Mouse (Mus musculus): ENCODE measurements around the gene Wnt5b.

Gene Wnt5b

GRCm38 (mm10) chr6:119543803-119544517, at the start of gene Wnt5b:
Wnt5b (minus strand) TSS chr6:119544347.
- DNase-seq, result peak; percentile 55 to 65

DNA sequence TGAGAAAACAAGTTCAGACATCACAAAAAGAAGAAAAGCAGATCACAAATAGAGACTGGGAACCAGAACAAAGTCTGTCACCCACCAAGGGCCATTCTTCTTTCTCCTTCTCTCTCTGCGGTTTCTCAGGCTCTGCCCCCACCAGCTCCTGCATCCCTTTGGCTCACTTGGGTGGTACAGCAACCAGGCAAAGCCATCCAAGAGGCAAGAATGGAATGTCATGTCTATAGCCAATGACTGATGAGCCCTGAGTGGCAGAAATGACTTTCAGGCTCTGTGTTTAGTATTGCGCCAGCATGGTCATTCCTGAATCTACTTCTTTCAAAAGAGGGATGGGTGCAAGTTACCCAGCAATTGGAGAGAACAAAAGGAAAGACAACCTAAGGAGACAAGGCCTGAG, 46.7 kb upstream of the Wnt5b start:
- DNase-seq, result no peak

- no peak for DNase-seq
Measured at GRCm38 (mm10) chr6:119587897-119588296, 43.8 kb upstream of the Wnt5b start.

DNA sequence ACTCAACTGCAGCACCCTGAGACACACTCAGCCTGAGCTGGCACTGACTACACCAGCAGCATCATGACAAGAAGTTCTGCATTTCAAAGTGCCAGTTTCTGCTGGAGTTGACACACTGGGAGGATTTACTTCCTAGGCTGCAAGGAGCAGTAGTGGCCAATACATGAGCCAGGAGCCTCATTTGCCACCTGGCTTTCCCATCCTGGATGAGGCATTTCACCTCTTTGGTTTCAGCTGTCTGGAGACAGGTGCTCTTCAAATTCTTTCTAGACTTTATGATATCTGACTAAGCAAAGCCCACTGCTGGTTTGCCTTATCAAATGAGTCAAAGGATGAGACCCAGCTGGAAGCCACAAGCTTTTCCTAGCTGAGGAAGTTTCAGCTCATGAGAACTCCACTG, 43.3 kb upstream of the Wnt5b start:
- no peak for DNase-seq

DNA sequence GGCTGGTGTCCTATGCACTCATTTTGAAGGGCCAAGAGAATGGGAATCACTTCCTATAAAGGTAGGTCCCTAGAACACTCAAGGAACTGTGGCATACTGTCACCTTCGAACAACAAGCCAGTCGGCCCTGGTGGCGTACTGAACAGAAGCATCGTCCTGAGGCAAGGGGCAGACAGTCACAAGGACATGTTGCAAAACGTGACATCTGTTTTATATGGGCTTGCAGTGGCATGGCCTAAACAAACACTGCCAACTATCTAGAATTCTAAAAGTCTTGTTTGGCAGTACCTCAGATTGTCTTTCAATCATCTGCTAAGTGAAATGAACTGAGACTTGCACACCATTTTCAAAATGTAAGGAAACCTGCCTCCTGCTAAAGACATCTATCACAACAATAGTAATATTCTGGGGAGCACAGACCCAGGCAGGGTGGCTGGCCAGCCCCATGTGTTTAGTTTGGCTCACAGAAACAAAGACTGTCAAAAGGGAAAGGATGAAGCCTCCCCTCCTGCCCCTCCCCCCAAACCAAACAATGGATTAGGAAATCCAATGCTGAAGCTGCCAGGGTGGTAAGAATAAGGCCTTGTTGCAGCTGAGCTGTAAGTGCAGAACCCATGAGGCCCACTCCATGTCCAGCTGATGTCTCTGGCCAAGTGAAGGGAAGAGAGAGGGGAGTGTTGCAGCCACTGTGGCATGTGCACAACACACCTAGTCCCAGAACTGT, 41.7 kb upstream of the Wnt5b start:
- DNase-seq, result peak in 1 of 2 experiments; percentile 35

DNA sequence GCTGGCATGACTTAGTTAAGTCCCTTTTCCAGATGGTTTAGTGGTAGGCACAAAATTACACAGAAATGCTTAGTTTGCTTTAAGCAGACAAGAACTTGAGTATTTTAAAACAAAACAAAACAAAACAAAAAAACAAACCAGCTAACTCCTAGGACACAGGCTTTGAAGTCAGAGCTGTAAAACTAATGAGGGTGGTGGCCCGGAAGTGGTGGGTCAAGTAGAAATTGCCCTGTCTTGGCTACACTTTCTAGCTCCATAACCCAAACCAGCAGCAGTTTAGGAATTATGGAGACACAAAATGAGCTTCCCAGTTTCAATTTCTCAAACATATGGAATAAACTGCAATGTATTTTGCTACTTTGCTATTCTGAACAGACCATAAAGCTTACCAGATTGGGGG, 39.9 kb upstream of the Wnt5b start:
- peak in 1 of 2 experiments; percentile 56 for DNase-seq

GRCm38 (mm10) chr6:119583165-119583564, 39.0 kb upstream of the Wnt5b start:
- no peak for DNase-seq

DNA sequence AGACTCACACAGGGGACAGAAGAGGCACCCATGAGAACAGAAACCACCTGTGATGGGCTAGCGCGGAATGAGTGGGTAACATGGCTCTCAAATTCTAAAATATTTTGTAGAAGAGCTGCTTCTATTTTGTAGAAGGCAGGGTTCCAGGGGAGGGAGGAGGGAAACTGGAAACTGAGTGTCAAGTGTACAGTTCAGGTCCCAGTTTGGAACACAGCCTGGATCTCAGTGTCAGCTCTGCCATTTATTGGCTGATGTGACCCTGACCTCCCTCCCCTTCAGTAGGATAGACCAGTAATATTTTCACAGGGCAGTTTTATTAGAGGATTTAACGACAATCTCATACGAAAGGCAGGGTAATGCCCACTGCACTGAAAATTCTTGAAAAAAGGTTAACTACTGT, 32.6 kb upstream of the Wnt5b start:
- DNase-seq, result no peak

GRCm38 (mm10) chr6:119575331-119575730, 31.2 kb upstream of the Wnt5b start:
- no peak for DNase-seq

DNA sequence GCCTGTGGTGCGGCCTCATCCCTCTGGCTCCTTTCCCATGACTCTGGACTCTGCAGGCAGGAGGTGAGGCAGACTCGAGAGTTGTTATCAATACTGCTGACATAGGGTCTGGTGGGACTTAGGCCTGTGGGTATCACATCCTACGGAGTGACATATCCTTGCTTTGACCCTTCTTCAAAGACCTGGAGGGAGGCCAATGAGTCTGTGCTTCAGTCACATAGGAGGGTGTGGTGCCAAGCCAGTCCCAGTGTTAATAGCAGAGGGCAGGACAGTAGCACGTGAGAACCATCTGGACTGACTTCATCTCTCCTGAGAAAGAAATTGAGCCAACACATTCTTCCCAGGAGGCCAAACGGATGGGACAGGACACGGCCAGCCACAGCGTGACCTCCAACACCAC, 28.1 kb upstream of the Wnt5b start:
- DNase-seq, result no peak

DNA sequence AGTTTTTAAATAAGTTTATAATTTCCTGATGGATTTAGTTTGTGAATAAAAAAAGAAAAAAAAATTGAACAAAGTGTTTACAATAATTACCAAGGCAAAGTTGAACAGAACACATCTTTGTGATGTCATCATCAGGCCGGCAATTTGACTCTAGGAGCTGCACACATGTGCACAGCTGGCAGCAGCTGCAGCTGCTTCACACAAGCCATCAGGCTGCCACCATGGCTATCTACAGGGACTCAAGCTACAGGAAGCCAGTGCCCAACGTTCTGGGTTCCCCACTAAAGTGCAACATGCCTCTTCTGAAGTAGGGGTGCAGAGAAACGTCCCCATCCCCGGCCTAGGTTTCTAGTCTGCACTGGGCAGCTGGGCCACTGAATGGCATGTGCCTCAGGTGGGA, 26.6 kb upstream of the Wnt5b start:
- DNase-seq, result no peak

- no peak for DNase-seq
Measured at GRCm38 (mm10) chr6:119568339-119568738, 24.2 kb upstream of the Wnt5b start.

- peak; percentile 52 to 73 for DNase-seq
Measured at GRCm38 (mm10) chr6:119565451-119566379, 21.6 kb upstream of the Wnt5b start.

- DNase-seq, result peak; percentile 56 to 72
Measured at GRCm38 (mm10) chr6:119562558-119562957, 18.4 kb upstream of the Wnt5b start.

DNA sequence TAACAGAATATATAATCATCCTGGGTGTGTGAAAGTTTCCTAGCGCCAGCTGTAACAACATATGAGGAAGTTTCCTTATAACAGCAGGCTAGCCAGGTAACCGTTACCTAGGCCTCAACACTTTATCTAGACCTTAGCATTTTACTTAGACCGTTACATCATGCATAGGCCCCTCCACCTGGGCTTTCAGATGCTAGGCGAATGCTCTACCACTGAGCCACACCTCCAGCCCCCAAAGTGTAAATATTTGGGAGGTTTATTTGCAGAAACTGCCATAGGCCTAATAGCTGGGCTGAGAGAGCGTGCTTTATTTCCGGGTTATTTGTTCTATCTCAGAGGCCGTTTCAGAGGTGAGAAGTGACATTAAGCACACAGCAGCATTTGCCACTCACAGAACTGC, 14.7 kb upstream of the Wnt5b start:
- DNase-seq, result no peak

- no peak for DNase-seq
Measured at GRCm38 (mm10) chr6:119554439-119554838, 10.3 kb upstream of the Wnt5b start.

- DNase-seq, result peak; percentile 44 to 61
Measured at GRCm38 (mm10) chr6:119544518-119544864, 344 bp upstream of the Wnt5b start.

DNA sequence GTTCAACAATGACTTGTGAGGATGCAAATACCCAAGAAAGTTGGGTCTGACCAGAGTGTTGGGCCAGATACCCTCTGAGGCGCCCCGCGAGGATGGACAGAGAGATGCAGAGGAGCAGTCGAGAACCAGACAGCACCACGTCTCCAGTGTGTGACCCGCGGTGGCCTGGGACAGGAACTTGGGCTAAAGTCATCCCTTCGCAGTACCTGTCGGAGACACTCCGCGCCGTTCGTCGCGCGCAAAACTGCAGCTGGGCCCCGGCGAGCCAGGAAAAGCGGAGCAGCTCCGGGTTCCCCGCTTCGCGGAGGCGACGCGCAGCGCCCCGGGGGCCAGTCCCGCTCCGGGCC, 718 bp downstream of the Wnt5b start:
- DNase-seq, result peak; percentile 61 to 71

GRCm38 (mm10) chr6:119535867-119536266, 8.3 kb downstream of the Wnt5b start:
- no peak for DNase-seq

DNA sequence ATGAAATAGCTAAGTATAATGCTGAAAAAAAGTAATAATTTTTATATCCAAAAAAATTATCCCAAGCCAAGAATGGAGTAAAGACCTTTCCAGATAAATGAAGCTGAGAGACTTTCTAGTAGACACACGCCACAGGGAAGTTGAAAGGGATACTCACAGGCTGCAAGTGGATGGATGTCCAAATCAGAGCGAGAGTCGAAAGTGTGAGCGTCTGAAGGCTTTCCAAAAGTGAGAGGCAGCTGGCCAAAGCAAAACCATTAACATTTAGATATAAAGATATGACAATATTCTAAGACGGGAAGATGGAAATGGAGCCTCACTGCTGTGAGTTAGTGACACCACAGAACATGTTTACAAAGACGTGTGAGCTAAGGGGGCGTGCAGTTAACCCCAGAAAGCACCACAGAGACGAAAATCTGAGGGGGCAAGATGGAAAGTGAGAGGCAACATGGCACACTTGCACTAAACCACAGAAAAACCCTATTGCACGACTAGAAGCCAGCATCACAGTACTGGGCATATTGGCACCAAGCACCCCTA, 10.9 kb downstream of the Wnt5b start:
- no peak for DNase-seq

DNA sequence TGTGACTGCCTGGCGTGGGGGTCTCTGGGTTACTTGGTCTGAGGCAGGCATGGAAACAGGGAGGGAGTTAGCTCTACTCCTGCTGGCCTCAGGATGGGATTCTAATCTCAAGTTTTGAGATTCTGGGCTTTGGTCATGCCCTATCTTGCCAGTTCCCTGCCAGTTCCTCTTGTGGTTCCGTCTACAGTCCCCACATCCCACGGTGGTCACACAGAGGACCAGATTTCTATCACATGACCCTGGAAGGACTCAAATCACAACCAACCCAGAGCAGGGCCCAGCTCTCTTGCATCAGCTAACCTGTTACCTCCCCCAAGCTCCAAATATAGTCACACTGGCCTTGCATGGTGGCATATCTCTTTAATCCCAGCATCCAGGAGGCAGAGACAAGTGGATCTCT, 14.5 kb downstream of the Wnt5b start:
- no peak for DNase-seq

DNA sequence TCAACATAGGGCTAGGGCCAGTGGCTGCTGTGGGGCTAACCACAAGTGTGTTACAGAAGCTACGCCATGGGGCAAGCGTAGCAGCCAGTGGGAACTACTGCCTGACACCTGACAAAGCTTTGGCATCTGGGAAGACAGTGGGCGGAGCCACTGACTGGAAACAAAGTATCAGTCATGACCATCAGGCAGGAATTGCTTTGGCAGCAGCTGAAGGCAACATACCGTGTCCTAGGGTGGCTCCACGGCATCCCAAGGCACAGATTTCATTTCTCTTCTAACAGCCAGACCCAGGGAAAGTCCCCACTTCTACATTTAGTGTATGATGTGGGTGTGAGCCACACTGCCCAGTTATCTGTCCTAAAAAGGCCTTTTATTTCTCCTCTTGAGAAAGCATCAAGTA, 17.6 kb downstream of the Wnt5b start:
- no peak for DNase-seq

DNA sequence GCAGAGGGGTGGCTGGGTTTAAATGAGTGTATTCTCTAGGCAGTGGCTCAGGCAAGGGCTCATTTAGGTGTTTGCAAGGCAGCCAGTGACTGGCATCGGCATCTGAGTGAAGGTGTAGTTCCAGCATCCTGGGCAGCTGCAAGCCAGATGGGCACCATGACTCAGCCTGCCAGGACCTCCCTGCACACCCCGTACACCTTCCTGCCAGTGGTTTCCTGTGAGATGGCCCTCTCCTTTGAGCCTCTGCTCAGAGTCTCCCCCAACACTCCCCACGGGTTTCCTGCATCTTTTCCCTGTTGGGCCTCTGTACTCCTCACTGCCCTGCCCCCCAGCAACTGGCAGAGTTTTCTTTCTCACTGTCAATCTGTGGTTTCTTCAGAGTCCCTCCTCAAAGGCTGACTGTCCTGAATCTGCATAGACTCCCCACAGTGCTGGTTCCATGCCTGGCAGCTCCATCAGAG, 22.2 kb downstream of the Wnt5b start:
- no peak for DNase-seq

Measured in kidney, postnatal 4 days (tissue).